Mouse (Mus musculus) megakaryocyte-erythroid progenitor cell, adult 5-6 weeks (primary cell): Measurements from ENCODE around the gene Lars2. TPM values are rescaled to one million over a fixed set of nuclear protein-coding genes. Genes with fewer than 3 reads are reported as not detected.
"Not testable (repeated sequence)": the region's sequence is repeated elsewhere in the genome, so short reads cannot be mapped to it uniquely, and the experiment has no call there.

Experiments used
- ATAC-seq: replicated peaks from 2 replicates; pipeline ENCODE4 v1.8.0; 2016; ENCODE audit warnings: mild to moderate bottlenecking, inconsistent platforms; ENCODE audit not compliant: severe bottlenecking, poor library complexity, low FRiP score, low TSS enrichment
- total RNA-seq, 2 experiments: library from RNA; stranded (forward) in 1 of 2; stranded (reverse) in 1 of 2; fragments of 200-1000, 215-1000 nt in 1 of 2; fragments of >200 nt in 1 of 2; fragmentation: Nextera tagmentation in 1 of 2; gene quantifications; 2 replicates each; pipeline ENCODE4 v1.2.3; 2014 to 2017

The Lars2 gene
- total RNA-seq (2014; fragmentation: Nextera tagmentation), result 9,051 and 22,399 TPM in 2 replicates
- 83.4 and 123 TPM in 2 replicates for total RNA-seq (2017)

DNA sequence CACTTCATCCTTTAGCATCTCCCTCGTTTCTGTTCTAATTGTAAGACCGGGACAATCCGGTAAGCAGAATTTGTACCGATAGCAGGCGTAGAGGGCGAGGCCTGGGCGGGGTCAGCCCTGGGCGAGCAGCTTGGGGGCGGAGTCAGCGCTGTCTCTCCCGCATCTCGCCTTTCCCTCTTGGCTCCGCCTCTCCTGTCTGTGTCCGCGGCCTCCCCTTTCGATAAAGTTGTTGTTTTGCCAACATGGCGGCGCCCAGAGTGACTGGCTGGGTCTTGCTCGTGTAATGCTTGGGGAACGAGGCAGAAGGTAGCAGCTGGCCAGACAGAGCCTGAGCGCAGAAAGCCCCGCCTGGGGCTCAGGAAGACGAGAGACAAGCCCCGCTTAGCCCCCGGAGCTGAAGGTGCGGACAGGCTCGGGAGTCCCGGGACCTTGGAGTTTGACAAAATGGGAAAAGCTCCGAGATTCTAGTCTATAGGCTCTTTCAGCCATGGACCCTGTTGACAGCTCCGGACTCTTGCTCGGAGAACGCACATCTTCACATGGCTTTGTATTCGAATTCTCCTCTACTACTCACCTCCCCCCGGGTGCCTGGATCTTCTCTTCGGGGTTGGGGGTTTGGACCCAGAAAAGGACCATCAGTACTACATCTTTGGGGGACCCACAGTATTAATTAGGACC lies at the start of gene Lars2:
TSS of gene Lars2 (plus strand) at position 220 of the 678 bp plus-strand sequence.
- peak; percentile 99 for ATAC-seq

DNA sequence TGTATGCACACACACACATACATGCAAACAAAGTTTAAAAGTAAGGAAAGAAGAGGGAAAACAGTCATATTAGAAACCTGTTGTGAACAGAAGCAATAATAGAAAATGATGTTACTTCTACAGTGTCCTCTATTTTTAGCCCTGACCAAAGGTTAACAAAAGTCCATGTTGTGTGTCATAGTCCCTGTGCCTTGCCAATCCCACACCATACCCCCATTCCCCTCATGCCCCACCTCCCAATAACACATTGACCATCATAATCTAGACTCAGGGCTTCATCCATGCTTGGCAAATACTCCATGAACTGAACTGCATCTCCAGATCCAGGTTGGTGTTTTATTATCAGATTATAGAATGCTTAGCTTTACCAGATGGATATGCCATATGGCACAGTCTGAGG lies 40.6 kb upstream of the Lars2 start:
- no peak for ATAC-seq

DNA sequence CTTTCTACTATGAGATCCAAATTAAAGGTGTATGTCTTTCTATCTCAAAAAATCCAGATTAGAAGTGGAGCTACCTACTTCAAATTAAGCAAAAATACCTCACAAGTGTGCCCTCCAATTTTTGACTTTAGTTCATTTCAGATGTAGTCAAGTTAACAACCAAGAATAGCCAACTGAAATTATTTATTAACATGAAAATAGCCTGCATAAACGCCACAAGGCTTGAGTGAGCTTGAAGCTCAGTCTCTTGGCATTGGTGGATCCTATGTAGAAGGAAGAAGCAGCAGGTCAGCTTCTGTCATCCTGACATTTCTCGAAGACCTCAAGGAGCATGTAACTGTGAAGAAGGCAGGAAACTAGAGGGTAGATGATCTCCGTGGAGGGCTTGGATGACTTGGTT lies 38.4 kb upstream of the Lars2 start:
- no peak for ATAC-seq

- no peak for ATAC-seq
Measured at GRCm38 (mm10) chr9:123329831-123330230, 36.9 kb upstream of the Lars2 start.

GRCm38 (mm10) chr9:123330271-123330670 lies 36.5 kb upstream of the Lars2 start:
- ATAC-seq, result not testable (repeated sequence)

DNA sequence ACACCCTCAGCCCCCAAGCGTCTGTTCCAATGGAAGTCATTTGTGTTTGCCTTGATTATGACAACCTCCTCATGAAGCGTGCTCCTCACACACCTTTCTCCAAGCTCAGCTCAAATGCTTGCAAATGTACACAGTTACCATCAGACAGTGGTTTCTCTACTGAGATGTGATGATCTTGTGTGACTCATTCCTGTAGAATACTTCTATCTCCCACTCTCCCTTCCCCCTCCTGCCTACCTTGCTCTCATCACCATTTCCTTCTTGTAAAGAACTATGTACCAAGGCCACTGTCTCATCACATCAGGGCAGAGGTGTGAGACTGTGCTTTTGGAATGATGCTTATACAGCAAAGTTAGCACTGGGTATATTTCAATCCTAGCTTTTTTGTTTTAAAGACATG lies 33.2 kb upstream of the Lars2 start:
- no peak for ATAC-seq

- ATAC-seq, result no peak
Measured at GRCm38 (mm10) chr9:123335044-123335670, 31.6 kb upstream of the Lars2 start.

GRCm38 (mm10) chr9:123339651-123340144 lies 27.0 kb upstream of the Lars2 start:
- no peak for ATAC-seq

DNA sequence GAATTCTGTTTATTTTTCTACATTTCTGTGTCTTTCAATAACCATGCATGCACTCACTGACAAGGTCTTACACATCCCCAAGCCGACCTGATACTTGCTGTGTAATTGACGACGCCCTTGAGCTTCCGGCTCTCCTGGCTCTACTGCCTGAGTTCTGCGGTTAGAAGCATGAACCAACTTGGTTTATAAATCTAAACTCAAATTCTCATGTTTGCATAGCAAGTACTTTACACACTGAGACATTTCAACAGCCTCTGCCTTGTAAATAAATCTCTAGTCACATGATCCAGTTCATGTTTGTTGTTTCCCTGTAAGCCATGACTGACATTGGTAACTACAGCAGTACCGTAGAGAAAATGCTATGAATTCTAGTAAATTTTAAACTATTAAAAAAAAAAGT lies 25.5 kb upstream of the Lars2 start:
- ATAC-seq, result no peak

GRCm38 (mm10) chr9:123343069-123343468 lies 23.7 kb upstream of the Lars2 start:
- ATAC-seq, result no peak

DNA sequence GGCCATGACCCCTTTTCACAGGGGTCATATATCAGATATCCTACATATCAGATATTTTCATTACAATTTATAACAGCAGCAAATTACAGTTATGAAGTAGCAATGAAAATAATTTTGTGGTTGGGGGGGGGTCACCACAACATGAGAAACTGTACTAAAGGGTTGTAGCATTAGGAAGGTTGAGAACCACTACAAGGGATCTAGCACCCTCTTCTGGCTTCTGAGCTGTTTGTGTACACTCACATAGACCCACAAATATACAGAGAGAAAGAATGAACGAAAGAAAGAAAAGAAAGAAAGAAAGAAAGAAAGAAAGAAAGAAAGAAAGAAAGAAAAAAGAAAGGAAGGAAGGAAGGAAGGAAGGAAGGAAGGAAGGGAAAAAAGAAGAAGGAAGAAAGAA lies 17.4 kb upstream of the Lars2 start:
- ATAC-seq, result not testable (repeated sequence)

GRCm38 (mm10) chr9:123359981-123360380 lies 6.7 kb upstream of the Lars2 start:
- no peak for ATAC-seq

- ATAC-seq, result no peak
Measured at GRCm38 (mm10) chr9:123365353-123365752, 1.4 kb upstream of the Lars2 start.

DNA sequence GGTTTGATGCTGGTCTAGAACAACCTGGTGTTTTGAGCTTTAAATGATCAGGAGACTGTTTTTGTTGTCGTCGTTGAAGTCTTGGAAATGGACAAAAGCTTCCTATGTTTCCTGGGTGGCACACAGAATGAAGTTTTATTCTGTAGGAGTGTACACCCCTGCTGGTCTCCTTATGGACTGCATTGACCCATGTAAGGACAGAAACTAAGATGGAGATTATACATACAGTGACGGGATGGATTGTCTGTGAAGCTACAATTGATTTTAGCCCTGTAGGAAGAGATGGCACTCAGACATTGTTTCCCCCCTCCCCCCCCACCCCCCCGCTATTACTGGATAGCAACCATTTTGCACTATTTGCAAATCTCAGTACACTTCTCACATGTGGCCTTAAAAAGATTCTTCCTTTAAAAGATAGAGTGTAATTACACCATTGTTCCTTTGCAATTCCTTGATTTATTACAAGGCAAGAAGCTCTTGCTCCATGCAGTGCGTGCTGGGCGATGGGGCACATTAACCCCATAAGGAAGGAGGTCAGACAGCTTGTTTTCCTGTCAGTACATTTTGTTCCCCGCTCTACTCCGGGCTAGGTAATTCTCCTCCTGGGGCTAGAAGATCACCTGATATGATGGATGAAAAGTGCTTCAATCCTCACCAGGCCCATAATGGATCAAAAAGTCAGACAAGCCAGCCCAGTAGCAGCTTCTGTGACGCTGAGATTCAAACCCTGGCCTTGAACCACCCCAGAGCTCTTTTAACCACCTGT lies 602 bp upstream of the Lars2 start:
- no peak; the same call in 1 of the 2 replicates for ATAC-seq

- peak; percentile 41; the same call in 1 of the 2 replicates for ATAC-seq
Measured at GRCm38 (mm10) chr9:123367636-123368035, 909 bp downstream of the Lars2 start.

DNA sequence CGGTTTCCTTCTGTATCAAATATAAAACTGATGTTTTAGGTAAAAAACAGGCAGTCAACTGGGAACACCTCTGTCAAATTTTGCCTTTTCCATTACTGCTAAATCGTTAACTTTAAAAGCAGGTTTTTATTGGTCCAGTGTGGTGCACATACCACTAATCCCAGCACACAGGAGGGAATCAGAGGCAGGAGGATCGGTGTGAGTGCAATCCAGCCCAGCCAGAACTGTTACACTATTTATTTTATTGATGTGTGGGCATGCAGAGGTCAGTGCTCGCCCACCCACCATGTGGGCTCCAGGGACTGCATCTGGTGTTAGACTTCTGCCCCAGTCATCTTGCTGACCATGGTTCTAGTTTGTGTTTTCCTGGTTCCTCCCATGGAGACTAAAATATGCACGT lies 15.7 kb downstream of the Lars2 start:
- ATAC-seq, result no peak

GRCm38 (mm10) chr9:123384696-123385095 lies 18.0 kb downstream of the Lars2 start:
- no peak for ATAC-seq

GRCm38 (mm10) chr9:123385352-123386198 lies 18.8 kb downstream of the Lars2 start:
- ATAC-seq, result 0 out of 2 replicates have a peak, but pooled peaks have one; percentile 23

GRCm38 (mm10) chr9:123386347-123386746 lies 19.6 kb downstream of the Lars2 start:
- peak; percentile 87 for ATAC-seq
